35 mouse cellular contexts compared by ENCODE assay signal in the genomic region with DNA sequence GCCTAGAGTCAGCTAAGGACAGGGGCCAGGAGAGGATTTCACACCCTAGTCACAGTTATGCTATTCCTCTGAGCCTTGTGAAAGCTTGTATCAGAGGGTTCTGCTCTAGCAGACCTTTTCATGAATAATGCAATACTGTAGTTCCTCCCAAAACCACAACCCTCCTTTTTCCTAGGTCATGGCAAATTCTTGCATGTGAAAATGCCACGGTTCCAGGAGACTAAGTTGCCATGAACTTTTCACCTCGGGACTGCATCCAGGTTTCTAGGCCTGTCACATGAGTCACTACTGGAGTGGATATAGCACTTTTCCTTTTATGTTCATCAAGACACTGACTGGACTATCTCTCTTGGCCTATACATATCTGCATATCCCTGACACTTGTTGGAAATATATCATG. TPM values are rescaled to one million over a fixed set of nuclear protein-coding genes. Genes with fewer than 3 reads are reported as not detected.
DNase-seq lines count a peak whose midpoint lies in the region; ATAC-seq and TF ChIP-seq lines count a peak whose summit lies in the region.
"Had no signal": no experiment of that assay in that cellular context is flagged by ENCODE, and none has a peak within 500 bp of the region (broad histone marks: within the 10 kb centered on the region; RNA-seq: fewer than 3 reads in every experiment).

No protein-coding gene starts in this region.

- WGBS in liver, adult 2 months = 39% methylated on average over 2 of the region's 2 CpGs
- WGBS in liver, embryonic 11.5 days = 57% methylated on average over 2 of the region's 2 CpGs
- 85% methylated on average over 2 of the region's 2 CpGs for WGBS in forebrain, embryonic 16.5 days

- no peak overlapping the region for H3K9ac ChIP-seq in liver, adult 2 months (ENCODE audit: low read depth, low read length)
- H3K9ac ChIP-seq in liver, embryonic 11.5 days (ENCODE audit: low read depth, low read length) = no peak overlapping the region
- H3K9ac ChIP-seq in forebrain, embryonic 16.5 days (replicated peaks; ENCODE audit: low read depth, low read length) = no peak overlapping the region
- H3K9ac ChIP-seq: forebrain, embryonic 13.5 days; hindbrain, embryonic 12.5 days; limb, embryonic 15.5 days; liver, embryonic 15.5 days; lung, embryonic 14.5 days; neural tube, embryonic 15.5 days; stomach, embryonic 15.5 days had no signal

- no peaks in the 10 kb centered on the region for H3K27me3 ChIP-seq in liver, adult 2 months (ENCODE audit: control insufficient read depth, insufficient read depth, low read length)
- H3K27me3 ChIP-seq in liver, embryonic 11.5 days (replicated peaks; ENCODE audit: control insufficient read depth, insufficient read depth, low read length) = no peaks in the 10 kb centered on the region
- H3K27me3 ChIP-seq in forebrain, embryonic 16.5 days (replicated peaks; ENCODE audit: control insufficient read depth, insufficient read depth, low read length) = no peaks in the 10 kb centered on the region
- H3K27me3 ChIP-seq: forebrain, embryonic 13.5 days; hindbrain, embryonic 12.5 days; limb, embryonic 15.5 days; liver, embryonic 15.5 days; neural tube, embryonic 15.5 days; stomach, embryonic 15.5 days had no signal

- no peak for TF ChIP-seq CTCF in liver, adult 2 months (IDR thresholded peaks at IDR 0.05; ENCODE audit: low read depth, low read length)

- H3K36me3 ChIP-seq in liver, adult 2 months (ENCODE audit: control insufficient read depth, insufficient read depth, low read length) = no peaks in the 10 kb centered on the region
- H3K36me3 ChIP-seq in liver, embryonic 11.5 days (ENCODE audit: control insufficient read depth, insufficient read depth, low read length) = no peaks in the 10 kb centered on the region
- H3K36me3 ChIP-seq in forebrain, embryonic 16.5 days (ENCODE audit: control insufficient read depth, insufficient read depth) = no peaks in the 10 kb centered on the region
- H3K36me3 ChIP-seq: hindbrain, embryonic 12.5 days; limb, embryonic 10.5 days; limb, embryonic 15.5 days; liver, embryonic 15.5 days; neural tube, embryonic 15.5 days; stomach, embryonic 15.5 days had no signal

- ATAC-seq in liver, embryonic 11.5 days (replicated peaks; ENCODE audit: low FRiP score) = no peak
- no peak for ATAC-seq in forebrain, embryonic 16.5 days
- ATAC-seq: forebrain, embryonic 13.5 days; hindbrain, postnatal 0 days; intestine, embryonic 16.5 days had no signal

- no peaks in the 10 kb centered on the region for H3K4me1 ChIP-seq in liver, adult 2 months (ENCODE audit: control insufficient read depth, insufficient read depth, low read length)
- no peaks in the 10 kb centered on the region for H3K4me1 ChIP-seq in liver, embryonic 11.5 days (replicated peaks; ENCODE audit: control insufficient read depth, insufficient read depth, low read length)
- no peaks in the 10 kb centered on the region for H3K4me1 ChIP-seq in forebrain, embryonic 16.5 days (replicated peaks; ENCODE audit: control insufficient read depth, insufficient read depth, low read length)
- H3K4me1 ChIP-seq: forebrain, embryonic 13.5 days; hindbrain, embryonic 12.5 days; limb, embryonic 10.5 days; limb, embryonic 15.5 days; liver, embryonic 15.5 days; neural tube, embryonic 15.5 days; stomach, embryonic 15.5 days had no signal

- no peak overlapping the region for H3K27ac ChIP-seq in liver, adult 2 months (replicated peaks; ENCODE audit: insufficient read depth, low read depth, low read length)
- no peak overlapping the region for H3K27ac ChIP-seq in liver, embryonic 11.5 days (ENCODE audit: low read depth, low read length)
- H3K27ac ChIP-seq in forebrain, embryonic 16.5 days (ENCODE audit: low read length) = no peak overlapping the region
- H3K27ac ChIP-seq: forebrain, embryonic 13.5 days; gastrocnemius, adult 2 months; heart, adult 2 months; hindbrain, embryonic 12.5 days; hindbrain, postnatal 0 days; kidney, postnatal 0 days; limb, embryonic 10.5 days; limb, embryonic 15.5 days; liver, embryonic 15.5 days; neural tube, embryonic 15.5 days; stomach, embryonic 15.5 days had no signal

- TF ChIP-seq POLR2A in liver, adult 2 months (IDR thresholded peaks at IDR 0.05; ENCODE audit: extremely low read depth, insufficient read depth, low read length) = no peak

- no peaks in the 10 kb centered on the region for H3K79me2 ChIP-seq in liver, adult 2 months (ENCODE audit: control insufficient read depth, insufficient read depth, low read length)

- no peak overlapping the region for H3K4me2 ChIP-seq in liver, embryonic 11.5 days
- H3K4me2 ChIP-seq in forebrain, embryonic 16.5 days (ENCODE audit: low read length) = no peak overlapping the region
- H3K4me2 ChIP-seq: forebrain, embryonic 13.5 days; hindbrain, embryonic 12.5 days; limb, embryonic 15.5 days; liver, embryonic 15.5 days; lung, embryonic 14.5 days; neural tube, embryonic 15.5 days; stomach, embryonic 15.5 days had no signal

- no peak overlapping the region for H3K4me3 ChIP-seq in liver, adult 2 months (ENCODE audit: insufficient read depth, low read depth, low read length)
- no peak overlapping the region for H3K4me3 ChIP-seq in liver, embryonic 11.5 days (ENCODE audit: low read depth, low read length)
- H3K4me3 ChIP-seq in forebrain, embryonic 16.5 days (replicated peaks; ENCODE audit: low read length) = no peak overlapping the region
- H3K4me3 ChIP-seq: forebrain, embryonic 13.5 days; gastrocnemius, adult 2 months; heart, adult 2 months; hindbrain, embryonic 12.5 days; limb, embryonic 10.5 days; limb, embryonic 15.5 days; liver, embryonic 15.5 days; neural tube, embryonic 15.5 days; stomach, embryonic 15.5 days had no signal

- DNase-seq in adrenal gland, adult (ENCODE audit: inconsistent age in 2 of 2, low spot score in 1 of 2) = peak; percentile 4 to 71
- no peak for DNase-seq in adrenal gland, adult 18-20 months (ENCODE audit: low spot score in 2 of 2)
- peak; percentile 58 for DNase-seq in liver, adult 2 months (ENCODE audit: extremely low read depth, low read depth, low spot score)
- DNase-seq in liver, embryonic 11.5 days (ENCODE audit: low spot score) = no peak
- DNase-seq in adrenal gland, postnatal 14 days = peak; percentile 19
- DNase-seq in cerebellum, adult 11-12 months = no peak
- DNase-seq in B cell, adult 2 months = no peak
- DNase-seq: cerebellum, adult 11 months; cerebellum, adult 9-11 months; gastrocnemius, adult 2 months; heart, adult 2 months; kidney, adult 8-10 months; kidney, postnatal 4 days; layer of hippocampus, postnatal 36 days; lung, embryonic 14.5 days; lung, postnatal 14 days; midbrain, embryonic 14.5 days; retina, postnatal 1 day; right cerebral cortex, postnatal 25 days had no signal

- no peaks in the 10 kb centered on the region for H3K9me3 ChIP-seq in liver, embryonic 11.5 days (ENCODE audit: control insufficient read depth, low read length)
- H3K9me3 ChIP-seq in forebrain, embryonic 16.5 days (ENCODE audit: control insufficient read depth, low read length) = no peaks in the 10 kb centered on the region
- H3K9me3 ChIP-seq: forebrain, embryonic 13.5 days; hindbrain, embryonic 12.5 days; limb, embryonic 10.5 days; limb, embryonic 15.5 days; liver, embryonic 15.5 days; neural tube, embryonic 15.5 days; stomach, embryonic 15.5 days had no signal

RNA-seq across cellular contexts. Expression of a gene that starts 10.0 kb away (rescaled TPM):
- not detected for total RNA-seq in adrenal gland, adult 18-20 months (2021)
- total RNA-seq in liver, adult 2 months (2014; rRNA removed) = not detected in 2 replicates
- polyA plus RNA-seq in liver, adult 2 months (2012; rRNA removed) = not detected in 2 replicates
- polyA plus RNA-seq in liver, embryonic 11.5 days (2014; fragmentation: Nextera tagmentation; extraction: Ambion mirVana) = not detected in 2 replicates
- total RNA-seq in adrenal gland, postnatal 14 days (2021) = not detected in 2 replicates
- not detected in 2 replicates for polyA plus RNA-seq in forebrain, embryonic 16.5 days (2015; fragmentation: Nextera tagmentation; extraction: Ambion mirVana)
- total RNA-seq: common myeloid progenitor, adult 5-6 weeks; gastrocnemius, adult 2 months; gastrocnemius, postnatal 4 days; heart, adult 2 months; heart, postnatal 25 days; hindbrain, postnatal 0 days; layer of hippocampus, postnatal 36 days had no signal
- polyA plus RNA-seq: embryonic facial prominence, embryonic 14.5 days; forebrain, embryonic 13.5 days; heart, adult 2 months; heart, embryonic 14.5 days; hindbrain, embryonic 12.5 days; hindbrain, postnatal 0 days; intestine, embryonic 16.5 days; kidney, postnatal 0 days; limb, embryonic 10.5 days; limb, embryonic 15.5 days; liver, embryonic 15.5 days; lung, embryonic 14.5 days; midbrain, embryonic 14.5 days; neural tube, embryonic 15.5 days; stomach, embryonic 15.5 days had no signal

RNA-seq across cellular contexts. Expression of a gene that starts 38.7 kb away (rescaled TPM):
- total RNA-seq in adrenal gland, adult 18-20 months (2021) = not detected
- total RNA-seq in liver, adult 2 months (2014; rRNA removed) = not detected in 2 replicates
- not detected in 2 replicates for polyA plus RNA-seq in liver, adult 2 months (2012; rRNA removed)
- polyA plus RNA-seq in liver, embryonic 11.5 days (2014; fragmentation: Nextera tagmentation; extraction: Ambion mirVana) = not detected in 2 replicates
- not detected in 2 replicates for total RNA-seq in adrenal gland, postnatal 14 days (2021)
- not detected in 2 replicates for polyA plus RNA-seq in forebrain, embryonic 16.5 days (2015; fragmentation: Nextera tagmentation; extraction: Ambion mirVana)
- total RNA-seq: common myeloid progenitor, adult 5-6 weeks; gastrocnemius, adult 2 months; gastrocnemius, postnatal 4 days; heart, adult 2 months; heart, postnatal 25 days; hindbrain, postnatal 0 days; layer of hippocampus, postnatal 36 days had no signal
- polyA plus RNA-seq: embryonic facial prominence, embryonic 14.5 days; forebrain, embryonic 13.5 days; heart, adult 2 months; heart, embryonic 14.5 days; hindbrain, embryonic 12.5 days; hindbrain, postnatal 0 days; intestine, embryonic 16.5 days; kidney, postnatal 0 days; limb, embryonic 10.5 days; limb, embryonic 15.5 days; liver, embryonic 15.5 days; lung, embryonic 14.5 days; midbrain, embryonic 14.5 days; neural tube, embryonic 15.5 days; stomach, embryonic 15.5 days had no signal

Comparison
In these comparisons a context has a peak if more than half of its experiments do, and no peak if none do; other contexts are left out.
1. DNase-seq: peak in adrenal gland, adult (2 of 2), liver, adult 2 months (single experiment) and adrenal gland, postnatal 14 days (single experiment); none in adrenal gland, adult 18-20 months (0 of 2), liver, embryonic 11.5 days (single experiment), cerebellum, adult 11-12 months (single experiment) and B cell, adult 2 months (0 of 2).